Mouse (Mus musculus) heart, postnatal 0 days (tissue): ENCODE measurements around the gene Wiz.

Experiments
- CTCF ChIP-seq: IDR thresholded peaks from 2 replicates; pipeline ENCODE4 v1.5.1; 2016; ENCODE audit warnings: antibody characterized with exemption, control low read depth, low read depth
- EP300 ChIP-seq: IDR thresholded peaks from 2 replicates; pipeline ENCODE4 v1.6.1; 2016; ENCODE audit warnings: antibody characterized with exemption, low read depth

- no peak for TF ChIP-seq CTCF
- no peak for TF ChIP-seq EP300
These were observed 22.7 kb upstream of the Wiz start for GRCm38 (mm10) chr17:32411898-32412297.
